10 mouse cellular contexts compared by ENCODE assay signal in genomic region chr5:96351963-96352362, GRCm38 (mm10). TPM values are rescaled to one million over a fixed set of nuclear protein-coding genes. Genes with fewer than 3 reads are reported as not detected.
DNase-seq lines count a peak whose midpoint lies in the region; ATAC-seq and TF ChIP-seq lines count a peak whose summit lies in the region.
"Had no signal": no experiment of that assay in that cellular context is flagged by ENCODE, and none has a peak within 500 bp of the region (broad histone marks: within the 10 kb centered on the region; RNA-seq: fewer than 3 reads in every experiment).

No protein-coding gene starts in this region.

- no peak for DNase-seq in forebrain, postnatal 0 days
- no peak for DNase-seq in forebrain, embryonic 11.5 days (ENCODE audit: low spot score)
- no peak for DNase-seq in liver, embryonic 14.5 days (ENCODE audit: low read depth in 3 of 3, low spot score in 3 of 3)
- no peak for DNase-seq in liver
- DNase-seq in ES-CJ7 (ENCODE audit: low read depth, low spot score), result peak; percentile 53
- DNase-seq in lung, postnatal 14 days, result peak; percentile 16
- no peak for DNase-seq in frontal cortex, postnatal 10 days (ENCODE audit: low spot score in 2 of 2)
- DNase-seq: layer of hippocampus, postnatal 36 days had no signal

- H3K36me3 ChIP-seq in forebrain, postnatal 0 days (ENCODE audit: insufficient read depth), result no peaks in the 10 kb centered on the region
- no peaks in the 10 kb centered on the region for H3K36me3 ChIP-seq in forebrain, embryonic 11.5 days (ENCODE audit: control insufficient read depth, insufficient read depth, low read length)
- H3K36me3 ChIP-seq in liver, embryonic 14.5 days (replicated peaks; ENCODE audit: control insufficient read depth, insufficient read depth, low read depth), result no peaks in the 10 kb centered on the region

- no peak overlapping the region for H3K9ac ChIP-seq in forebrain, postnatal 0 days
- no peak overlapping the region for H3K9ac ChIP-seq in forebrain, embryonic 11.5 days (ENCODE audit: low read length)
- H3K9ac ChIP-seq in liver, embryonic 14.5 days (replicated peaks), result no peak overlapping the region
- H3K9ac ChIP-seq: hindbrain, embryonic 14.5 days had no signal

- H3K4me1 ChIP-seq in forebrain, postnatal 0 days (ENCODE audit: insufficient read depth), result no peaks in the 10 kb centered on the region
- no peaks in the 10 kb centered on the region for H3K4me1 ChIP-seq in forebrain, embryonic 11.5 days (replicated peaks; ENCODE audit: control insufficient read depth, insufficient read depth, low read length)
- no peaks in the 10 kb centered on the region for H3K4me1 ChIP-seq in liver, embryonic 14.5 days (replicated peaks; ENCODE audit: control insufficient read depth in 2 of 2, insufficient read depth in 2 of 2, low read length in 1 of 2)

- ATAC-seq in forebrain, postnatal 0 days, result no peak
- no peak for ATAC-seq in forebrain, embryonic 11.5 days (replicated peaks; ENCODE audit: low FRiP score)
- ATAC-seq in liver, embryonic 14.5 days (ENCODE audit: insufficient read depth), result no peak
- ATAC-seq in erythroblast, adult 5-6 weeks (replicated peaks; ENCODE audit: low FRiP score, poor library complexity, severe bottlenecking), result no peak

- H3K4me2 ChIP-seq in forebrain, postnatal 0 days (ENCODE audit: low read depth), result no peak overlapping the region
- no peak overlapping the region for H3K4me2 ChIP-seq in forebrain, embryonic 11.5 days (ENCODE audit: low read depth, low read length, severe bottlenecking)
- H3K4me2 ChIP-seq in liver, embryonic 14.5 days (ENCODE audit: low read depth), result no peak overlapping the region
- H3K4me2 ChIP-seq: hindbrain, embryonic 14.5 days had no signal

- H3K27me3 ChIP-seq in forebrain, postnatal 0 days (ENCODE audit: insufficient read depth, low read length), result no peaks in the 10 kb centered on the region
- no peaks in the 10 kb centered on the region for H3K27me3 ChIP-seq in forebrain, embryonic 11.5 days (ENCODE audit: control insufficient read depth, insufficient read depth, low read length)
- H3K27me3 ChIP-seq in liver, embryonic 14.5 days (ENCODE audit: control insufficient read depth, insufficient read depth, low read length), result no peaks in the 10 kb centered on the region

- H3K4me3 ChIP-seq in forebrain, postnatal 0 days (ENCODE audit: low read depth, low read length), result no peak overlapping the region
- no peak overlapping the region for H3K4me3 ChIP-seq in forebrain, embryonic 11.5 days (ENCODE audit: low read depth, low read length)
- no peak overlapping the region for H3K4me3 ChIP-seq in liver, embryonic 14.5 days (ENCODE audit: insufficient read depth in 1 of 2, low read depth in 2 of 2, low read length in 2 of 2)

- TF ChIP-seq EP300 in liver, embryonic 14.5 days (IDR thresholded peaks at IDR 0.05; ENCODE audit: low read depth), result no peak

- no peak overlapping the region for H3K27ac ChIP-seq in forebrain, postnatal 0 days (ENCODE audit: low read depth, low read length)
- no peak overlapping the region for H3K27ac ChIP-seq in forebrain, embryonic 11.5 days (ENCODE audit: low read depth, low read length)
- no peak overlapping the region for H3K27ac ChIP-seq in liver, embryonic 14.5 days
- H3K27ac ChIP-seq: hindbrain, embryonic 14.5 days had no signal

- TF ChIP-seq CTCF in forebrain, postnatal 0 days (IDR thresholded peaks at IDR 0.05; ENCODE audit: low read depth), result peak; percentile 35
- TF ChIP-seq CTCF in liver, embryonic 14.5 days (IDR thresholded peaks at IDR 0.05; ENCODE audit: low read depth), result peak; percentile 51

- H3K9me3 ChIP-seq in forebrain, postnatal 0 days (ENCODE audit: low read length), result no peaks in the 10 kb centered on the region
- no peaks in the 10 kb centered on the region for H3K9me3 ChIP-seq in forebrain, embryonic 11.5 days (ENCODE audit: control insufficient read depth, low read length)
- no peaks in the 10 kb centered on the region for H3K9me3 ChIP-seq in liver, embryonic 14.5 days (ENCODE audit: control insufficient read depth, low read length)

RNA-seq across cellular contexts. Expression of gene Fras1, which starts 21.8 kb away (rescaled TPM):
- 4.8 and 6.2 TPM in 2 replicates for total RNA-seq in forebrain, postnatal 0 days (2014; rRNA removed)
- polyA plus RNA-seq in forebrain, postnatal 0 days (2015; fragmentation: Nextera tagmentation; extraction: Ambion mirVana), result 1.0 and 2.2 TPM in 2 replicates
- 15.7 and 18.7 TPM in 2 replicates for polyA plus RNA-seq in forebrain, embryonic 11.5 days (2014; fragmentation: Nextera tagmentation; extraction: Ambion mirVana)
- polyA plus RNA-seq in liver, embryonic 14.5 days (2012; rRNA removed), result 0.41 and 0.46 TPM in 2 replicates
- 1.1 TPM in 2 replicates for polyA plus RNA-seq in liver, embryonic 14.5 days (2014; fragmentation: Nextera tagmentation; extraction: Ambion mirVana)
- not detected in 2 replicates for total RNA-seq in erythroblast, adult 5-6 weeks (2015; ENCODE audit: low replicate concordance)
- 0.17 TPM in 1 of 2 replicates, not detected in the other for total RNA-seq in erythroblast, adult 5-6 weeks (2017; ENCODE audit: low replicate concordance)

Comparison
In these comparisons a context has a peak if more than half of its experiments do, and no peak if none do; other contexts are left out.
1. DNase-seq: peak in ES-CJ7 (single experiment) and lung, postnatal 14 days (single experiment); none in forebrain, postnatal 0 days (single experiment), forebrain, embryonic 11.5 days (single experiment), liver, embryonic 14.5 days (0 of 3), liver (single experiment) and frontal cortex, postnatal 10 days (0 of 2).